Mouse (Mus musculus) gonadal fat pad, adult 2 months (tissue): ENCODE measurements around the gene Gcg. TPM values are rescaled to one million over a fixed set of nuclear protein-coding genes. Genes with fewer than 3 reads are reported as not detected.

Source experiments
- DNase-seq: peaks from one replicate; pipeline ENCODE4 v3.0.0-alpha.2; 2012; ENCODE audit warnings: low read depth
- polyA plus RNA-seq: library from polyadenylated mRNA; depleted of rRNA; stranded (reverse); fragments of >200 nt; gene quantifications from 2 replicates; pipeline ENCODE4 v1.2.3, GENCODE M21; 2012; rRNA removed

Gcg gene
- polyA plus RNA-seq = not detected in 2 replicates

GRCm38 (mm10) chr2:62483550-62483949 is at the start of gene Gcg:
Gene Gcg, minus strand, starts transcription at chr2:62483650.
- DNase-seq = no peak

GRCm38 (mm10) chr2:62531065-62531464 is 47.6 kb upstream of the Gcg start:
- DNase-seq = no peak

GRCm38 (mm10) chr2:62526399-62526798 is 42.9 kb upstream of the Gcg start:
- no peak for DNase-seq

- no peak for DNase-seq
These were observed 34.3 kb upstream of the Gcg start for GRCm38 (mm10) chr2:62517790-62518189.

GRCm38 (mm10) chr2:62514477-62514876 is 31.0 kb upstream of the Gcg start:
- DNase-seq = no peak

- no peak for DNase-seq
These were observed 30.0 kb upstream of the Gcg start for GRCm38 (mm10) chr2:62513477-62513876.

- DNase-seq = no peak
These were observed 23.7 kb upstream of the Gcg start for GRCm38 (mm10) chr2:62507130-62507529.

GRCm38 (mm10) chr2:62506441-62506840 is 23.0 kb upstream of the Gcg start:
- no peak for DNase-seq

GRCm38 (mm10) chr2:62504269-62504796 is 20.9 kb upstream of the Gcg start:
- DNase-seq = no peak

GRCm38 (mm10) chr2:62503326-62503725 is 19.9 kb upstream of the Gcg start:
- DNase-seq = no peak

- DNase-seq = no peak
These were observed 19.1 kb upstream of the Gcg start for GRCm38 (mm10) chr2:62502516-62502915.

- DNase-seq = no peak
These were observed 15.4 kb upstream of the Gcg start for GRCm38 (mm10) chr2:62498821-62499220.

GRCm38 (mm10) chr2:62498086-62498485 is 14.6 kb upstream of the Gcg start:
- DNase-seq = no peak

GRCm38 (mm10) chr2:62497333-62498002 is 14.0 kb upstream of the Gcg start:
- DNase-seq = no peak

- DNase-seq = no peak
These were observed 12.0 kb upstream of the Gcg start for GRCm38 (mm10) chr2:62495407-62495806.

GRCm38 (mm10) chr2:62489832-62490231 is 6.4 kb upstream of the Gcg start:
- no peak for DNase-seq

- no peak for DNase-seq
These were observed 1.5 kb upstream of the Gcg start for GRCm38 (mm10) chr2:62484906-62485305.

GRCm38 (mm10) chr2:62480285-62481198 is 2.9 kb downstream of the Gcg start:
- DNase-seq = no peak

- no peak for DNase-seq
These were observed 13.9 kb downstream of the Gcg start for GRCm38 (mm10) chr2:62469551-62469950.

- DNase-seq = no peak
These were observed 20.2 kb downstream of the Gcg start for GRCm38 (mm10) chr2:62463287-62463686.

GRCm38 (mm10) chr2:62462174-62462573 is 21.3 kb downstream of the Gcg start:
- no peak for DNase-seq

GRCm38 (mm10) chr2:62460815-62461450 is 22.5 kb downstream of the Gcg start:
- DNase-seq = no peak
